Mouse (Mus musculus): ENCODE measurements at regions not wholly inside any gene's neighbourhood (a gene's known extent, or its start where the extent isn't known, plus 50 kb on each side); places are given as distances from the start of the nearest gene placed in this dataset.

- intact Hi-C loops (cut with DNase I): no loop called here
- DNase-seq (ENCODE audit: extremely low spot score in 1 of 2, low spot score in 2 of 2): no peak
Measured at GRCm38 (mm10) chr3:105367972-105368371, 84.2 kb upstream of the Kcnd3 start.

- intact Hi-C loops (cut with DNase I): no loop called here
- no peak for DNase-seq (ENCODE audit: extremely low spot score in 1 of 2, low spot score in 2 of 2)
Measured at GRCm38 (mm10) chr3:105372371-105372828, 79.7 kb upstream of the Kcnd3 start.

- intact Hi-C loops (cut with DNase I): no loop called here
- no peak for DNase-seq (ENCODE audit: extremely low spot score in 1 of 2, low spot score in 2 of 2)
Measured at GRCm38 (mm10) chr3:105374306-105374705, 77.8 kb upstream of the Kcnd3 start.

- intact Hi-C loops (cut with DNase I): no loop called here
- no peak for DNase-seq (ENCODE audit: extremely low spot score in 1 of 2, low spot score in 2 of 2)
Measured at GRCm38 (mm10) chr3:105374836-105375235, 77.3 kb upstream of the Kcnd3 start.

GRCm38 (mm10) chr3:105375383-105375782, 76.7 kb upstream of the Kcnd3 start:
- DNase-seq (ENCODE audit: extremely low spot score in 1 of 2, low spot score in 2 of 2): no peak
- intact Hi-C loops (cut with DNase I): no loop called here

GRCm38 (mm10) chr3:105375820-105376219, 76.3 kb upstream of the Kcnd3 start:
- no peak for DNase-seq (ENCODE audit: extremely low spot score in 1 of 2, low spot score in 2 of 2)
- intact Hi-C loops (cut with DNase I): no loop called here

GRCm38 (mm10) chr3:105376346-105376745, 75.8 kb upstream of the Kcnd3 start:
- no peak for DNase-seq (ENCODE audit: extremely low spot score in 1 of 2, low spot score in 2 of 2)
- intact Hi-C loops (cut with DNase I): no loop called here

GRCm38 (mm10) chr3:105380818-105381217, 71.3 kb upstream of the Kcnd3 start:
- intact Hi-C loops (cut with DNase I): no loop called here
- DNase-seq (ENCODE audit: extremely low spot score in 1 of 2, low spot score in 2 of 2): no peak

GRCm38 (mm10) chr3:105392611-105393514, 59.3 kb upstream of the Kcnd3 start:
- intact Hi-C loops (cut with DNase I): no loop called here
- DNase-seq (ENCODE audit: extremely low spot score in 1 of 2, low spot score in 2 of 2): peak in 1 of 2 experiments; percentile 59

Data from left cerebral cortex, postnatal 10 days (tissue).